ENCODE assay signal across 18 mouse cellular contexts in genomic region chr3:109962631-109963030, GRCm38 (mm10).
"Had no signal": no experiment of that assay in that cellular context is flagged by ENCODE, and none has a peak within 500 bp of the region (broad histone marks: within the 10 kb centered on the region; RNA-seq: fewer than 3 reads in every experiment).

No protein-coding gene starts in this region.

- H3K4me2 ChIP-seq: lung, embryonic 14.5 days; midbrain, embryonic 13.5 days; midbrain, embryonic 15.5 days; neural tube, embryonic 13.5 days; neural tube, embryonic 15.5 days had no signal

- ATAC-seq: midbrain, embryonic 13.5 days; midbrain, embryonic 15.5 days had no signal

- H3K4me3 ChIP-seq: midbrain, embryonic 10.5 days; midbrain, embryonic 13.5 days; midbrain, embryonic 15.5 days; myocyte; neural tube, embryonic 13.5 days; neural tube, embryonic 15.5 days had no signal

- DNase-seq: lung, adult 18-20 months; lung, embryonic 14.5 days; lung, postnatal 10 days; lung, postnatal 4 days; retina, postnatal 1 day; right cerebral cortex, adult 18-20 months; right cerebral cortex, postnatal 25 days; right cerebral cortex, postnatal 4 days; spleen, adult 18-20 months; thymus, adult 18-20 months; thymus, postnatal 14 days; thymus, postnatal 36 days had no signal

- H3K27ac ChIP-seq: midbrain, embryonic 10.5 days; midbrain, embryonic 13.5 days; midbrain, embryonic 15.5 days; neural tube, embryonic 13.5 days; neural tube, embryonic 15.5 days had no signal

- H3K9me3 ChIP-seq: midbrain, embryonic 10.5 days; midbrain, embryonic 13.5 days; midbrain, embryonic 15.5 days; neural tube, embryonic 13.5 days; neural tube, embryonic 15.5 days had no signal

- H3K27me3 ChIP-seq: midbrain, embryonic 13.5 days; midbrain, embryonic 15.5 days; neural tube, embryonic 13.5 days; neural tube, embryonic 15.5 days had no signal

- H3K4me1 ChIP-seq: midbrain, embryonic 10.5 days; midbrain, embryonic 13.5 days; midbrain, embryonic 15.5 days; neural tube, embryonic 13.5 days; neural tube, embryonic 15.5 days had no signal

- H3K36me3 ChIP-seq: midbrain, embryonic 10.5 days; midbrain, embryonic 13.5 days; midbrain, embryonic 15.5 days; neural tube, embryonic 13.5 days; neural tube, embryonic 15.5 days had no signal

- H3K9ac ChIP-seq: lung, embryonic 14.5 days; midbrain, embryonic 13.5 days; midbrain, embryonic 15.5 days; neural tube, embryonic 13.5 days; neural tube, embryonic 15.5 days had no signal
